Mouse (Mus musculus) kidney, embryonic 15.5 days (tissue): ENCODE measurements around the gene Jmjd8. TPM values are rescaled to one million over a fixed set of nuclear protein-coding genes. Genes with fewer than 3 reads are reported as not detected.
"Not testable (repeated sequence)": the region's sequence is repeated elsewhere in the genome, so short reads cannot be mapped to it uniquely, and the experiment has no call there.

Source experiments
- ATAC-seq: fragments of 200-750 bp; cut with Nextera tagmentation; replicated peaks from 2 replicates; pipeline ENCODE4 v1.8.0; 2017; ENCODE audit warnings: moderate TSS enrichment; ENCODE audit not compliant: low FRiP score
- H3K27ac ChIP-seq: fragments of 300-500 bp; sonication (generic); 2 replicates; pipeline ENCODE4 v1.5.1; 2015; ENCODE audit warnings: mild to moderate bottlenecking, inconsistent platforms
- H3K27me3 ChIP-seq: fragments of 300-500 bp; sonication (generic); 2 replicates; pipeline ENCODE4 v1.6.1; 2015; ENCODE audit warnings: inconsistent platforms
- H3K36me3 ChIP-seq: fragments of 300-500 bp; sonication (generic); 2 replicates; pipeline ENCODE4 v1.6.1; 2015; ENCODE audit warnings: inconsistent platforms
- H3K4me1 ChIP-seq: fragments of 300-500 bp; sonication (generic); 2 replicates; pipeline ENCODE4 v1.6.1; 2015; ENCODE audit warnings: inconsistent platforms
- H3K4me2 ChIP-seq: fragments of 300-500 bp; sonication (generic); 2 replicates; pipeline ENCODE4 v1.6.1; 2015; ENCODE audit warnings: moderate library complexity, mild to moderate bottlenecking, inconsistent platforms
- H3K4me3 ChIP-seq: fragments of 300-500 bp; sonication (generic); replicated peaks from 2 replicates; pipeline ENCODE4 v1.5.1; 2015; ENCODE audit warnings: mild to moderate bottlenecking, inconsistent platforms
- H3K9ac ChIP-seq: fragments of 300-500 bp; sonication (generic); 2 replicates; pipeline ENCODE4 v1.6.1; 2015; ENCODE audit warnings: mild to moderate bottlenecking, inconsistent platforms
- H3K9me3 ChIP-seq: fragments of 300-500 bp; sonication (generic); replicated peaks from 2 replicates; pipeline ENCODE4 v1.6.1; 2016; ENCODE audit warnings: inconsistent platforms
- WGBS: fragments of 180-500 bp; shearing (Covaris S2); methylation state at CpG from one replicate; pipeline ENCODE4 v1.1.7; 2015; ENCODE audit warnings: mixed read lengths; 5-methylcytosine and 5-hydroxymethylcytosine counted together
- polyA plus RNA-seq: library from polyadenylated mRNA; unstranded; fragments of >200 nt; fragmentation: Nextera tagmentation; extraction: Ambion mirVana; gene quantifications from 2 replicates; pipeline ENCODE4 v1.2.1, GENCODE M21; 2015

Gene Jmjd8
- polyA plus RNA-seq, 1 experiment from 2014 or later, result 61.4 TPM

DNA sequence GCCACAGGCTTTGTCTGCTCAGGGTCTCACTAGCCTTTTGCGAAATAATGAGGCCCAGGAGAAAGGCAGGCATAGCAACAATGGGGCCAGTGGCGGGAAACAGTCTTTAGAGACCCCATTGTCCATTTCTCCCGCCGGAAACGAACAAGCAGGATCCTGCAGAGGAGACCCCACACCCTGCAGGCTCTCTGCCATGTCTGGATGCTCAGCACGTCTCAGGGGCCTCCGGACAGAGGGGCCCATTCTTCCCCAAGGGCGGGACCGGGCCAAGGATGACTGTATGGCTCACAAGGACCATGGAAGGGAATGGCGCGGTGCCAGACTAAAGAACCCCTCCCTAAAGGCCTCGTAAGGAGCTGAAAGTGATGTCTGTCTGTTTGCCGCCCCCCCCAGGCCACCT, 34.5 kb upstream of the Jmjd8 start:
- 78% methylated on average over 13 of the region's 13 CpGs for WGBS
- Histone ChIP-seq H3K4me2 (0 out of 2 replicates have a peak overlapping the region, but pooled peaks have one; percentile 1), H3K27ac (0 out of 2 replicates have a peak overlapping the region, but pooled peaks have one; percentile 29), H3K27me3 (0 out of 2 replicates have a peak, but pooled peaks cover 3% of the 10 kb centered on the region), H3K4me1 (peaks cover 63% of the 10 kb centered on the region), H3K9me3 (no peaks in the 10 kb centered on the region), H3K4me3 (no peak overlapping the region), H3K9ac (no peak overlapping the region), H3K36me3 (peaks cover 17% of the 10 kb centered on the region)
- ATAC-seq, result no peak

DNA sequence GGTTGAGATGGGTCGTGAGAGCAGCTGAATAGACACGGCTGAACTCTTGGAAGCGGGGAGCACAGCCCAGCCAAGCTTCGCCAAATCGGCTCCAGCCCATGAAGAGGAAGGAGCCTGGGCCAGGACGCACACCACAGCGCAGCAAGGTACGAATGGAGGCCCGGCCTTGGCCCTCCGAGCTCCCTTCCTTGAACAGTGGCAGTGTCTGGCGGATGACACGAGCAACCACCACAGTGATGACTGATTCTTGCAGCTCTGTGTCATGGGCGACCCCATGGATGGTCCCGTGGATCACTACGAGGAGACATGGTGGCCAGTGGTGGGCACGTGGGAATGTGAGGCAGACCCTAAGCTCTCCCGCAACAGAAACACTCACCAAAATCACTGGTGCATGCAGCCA, 33.7 kb upstream of the Jmjd8 start:
- Histone ChIP-seq H3K4me1 (peaks cover 63% of the 10 kb centered on the region), H3K27ac (peak overlapping the region; percentile 18; the same call in 1 of the 2 replicates), H3K9me3 (no peaks in the 10 kb centered on the region), H3K4me2 (peak overlapping the region; percentile 93), H3K36me3 (peaks cover 9% of the 10 kb centered on the region; the same call in 1 of the 2 replicates), H3K9ac (no peak overlapping the region; the same call in 1 of the 2 replicates), H3K27me3 (0 out of 2 replicates have a peak, but pooled peaks cover 3% of the 10 kb centered on the region), H3K4me3 (peak overlapping the region; percentile 67)
- 80% methylated on average over 17 of the region's 17 CpGs for WGBS
- no peak for ATAC-seq

DNA sequence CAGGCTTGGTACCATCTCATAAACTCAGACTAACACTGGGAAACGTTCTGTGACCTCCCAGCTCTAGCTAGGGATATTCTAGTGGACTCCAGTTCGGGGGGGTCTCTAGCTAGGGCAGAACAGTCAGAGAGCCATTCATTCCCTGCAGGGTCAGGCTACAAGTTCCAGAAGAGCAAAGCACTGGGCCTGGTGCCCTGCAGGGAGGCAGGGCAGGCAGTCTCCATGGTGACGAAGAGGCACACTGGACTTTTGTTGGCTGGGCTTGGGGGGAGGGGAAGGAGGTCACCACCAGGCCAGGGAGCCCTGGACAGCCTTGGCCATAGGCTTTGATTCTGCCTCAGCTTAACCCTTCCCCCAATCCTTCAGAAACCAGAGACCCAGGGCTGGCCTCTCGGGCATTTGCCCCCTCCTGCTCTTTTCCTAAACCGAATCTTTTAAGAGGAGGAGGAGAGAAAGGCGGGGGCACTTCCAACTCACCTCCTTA, 33.0 kb upstream of the Jmjd8 start, which contains the start of gene AC134908.4:
AC134908.4 (minus strand) TSS at position 51 of the 484 bp plus-strand sequence.
- H3K4me1 ChIP-seq, result peaks cover 60% of the 10 kb centered on the region
- H3K9me3 ChIP-seq, result no peaks in the 10 kb centered on the region
- 11% methylated on average over 6 of the region's 6 CpGs for WGBS
- peak; percentile 34 for ATAC-seq
- peak within 1 kb of the TSS; percentile 56 for H3K27ac ChIP-seq
- peak within 1 kb of the TSS; percentile 65 for H3K9ac ChIP-seq
- H3K4me2 ChIP-seq, result peak within 1 kb of the TSS; percentile 93
- 0 out of 2 replicates have a peak, but pooled peaks cover 3% of the 10 kb centered on the region for H3K27me3 ChIP-seq
- peak within 1 kb of the TSS; percentile 67 for H3K4me3 ChIP-seq
- H3K36me3 ChIP-seq, result 0 out of 2 replicates have a peak, but pooled peaks cover 5% of the 10 kb centered on the region

DNA sequence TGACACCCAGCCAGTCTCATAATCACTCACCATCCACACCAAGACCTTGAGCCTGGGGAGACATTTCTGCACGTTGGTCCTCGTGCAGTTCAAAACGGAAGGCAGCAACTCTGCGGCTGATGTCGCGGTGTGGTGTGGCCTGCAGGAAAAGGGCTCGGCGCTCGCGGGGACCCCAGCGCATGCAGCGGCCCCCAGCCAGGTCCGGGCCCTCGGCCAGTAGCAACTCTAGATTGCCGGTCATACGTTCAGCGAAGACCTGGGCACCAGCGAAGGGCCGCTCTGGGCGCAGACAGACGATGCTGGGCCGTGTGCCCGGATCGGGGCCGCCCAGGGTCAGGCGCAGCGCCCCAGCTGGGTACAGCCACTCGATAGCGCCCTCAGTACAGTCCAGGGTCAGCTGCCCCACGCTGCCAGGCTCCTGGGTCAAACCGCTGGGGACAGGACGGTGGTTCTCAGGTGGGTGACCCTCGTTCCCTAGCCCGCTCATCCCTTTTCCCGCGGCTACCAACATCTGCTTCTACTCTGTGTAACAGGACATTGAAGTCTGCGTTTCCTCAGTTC, 32.4 kb upstream of the Jmjd8 start:
- Histone ChIP-seq H3K27me3 (peaks cover 4% of the 10 kb centered on the region), H3K4me1 (peaks cover 53% of the 10 kb centered on the region), H3K4me3 (peak overlapping the region; percentile 67), H3K9me3 (no peaks in the 10 kb centered on the region), H3K27ac (peak overlapping the region; percentile 56), H3K36me3 (0 out of 2 replicates have a peak, but pooled peaks cover 3% of the 10 kb centered on the region), H3K9ac (peak overlapping the region; percentile 65), H3K4me2 (peak overlapping the region; percentile 93)
- 0 out of 2 replicates have a peak, but pooled peaks have one; percentile 8 for ATAC-seq
- 1% methylated on average over 37 of the region's 37 CpGs for WGBS

DNA sequence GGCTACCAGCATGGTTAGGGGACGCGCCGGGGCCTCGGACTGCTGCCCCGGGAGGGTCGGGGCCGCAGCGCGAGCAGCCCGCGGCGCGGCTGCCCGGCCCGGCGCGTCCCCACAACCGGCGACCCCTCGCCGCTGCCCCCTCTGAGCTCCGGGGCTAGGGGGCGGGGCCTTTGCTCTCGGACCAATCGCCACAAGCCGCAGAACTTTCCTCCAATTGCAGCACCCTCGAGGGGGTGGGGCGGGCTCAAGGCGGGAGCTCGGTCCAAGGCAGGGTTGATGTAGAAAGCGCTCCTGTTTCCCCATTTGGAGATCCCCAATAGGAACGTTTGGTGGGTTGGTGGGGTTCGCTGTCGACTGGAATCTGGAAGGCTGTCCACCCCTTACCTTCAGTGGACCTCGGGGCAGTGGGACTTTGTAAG, 31.7 kb upstream of the Jmjd8 start, which contains the start of gene Metrn:
Metrn (minus strand) TSS at position 186 of the 419 bp plus-strand sequence.
- Histone ChIP-seq H3K27me3 (peaks cover 9% of the 10 kb centered on the region), H3K9me3 (no peaks in the 10 kb centered on the region), H3K27ac (peak within 1 kb of the TSS; percentile 56), H3K4me1 (peaks cover 49% of the 10 kb centered on the region), H3K4me2 (peak within 1 kb of the TSS; percentile 93), H3K9ac (peak within 1 kb of the TSS; percentile 65), H3K4me3 (peak within 1 kb of the TSS; percentile 67), H3K36me3 (0 out of 2 replicates have a peak, but pooled peaks cover 3% of the 10 kb centered on the region)
- under 1% methylated on average over 35 of the region's 35 CpGs for WGBS
- peak; percentile 80 for ATAC-seq

DNA sequence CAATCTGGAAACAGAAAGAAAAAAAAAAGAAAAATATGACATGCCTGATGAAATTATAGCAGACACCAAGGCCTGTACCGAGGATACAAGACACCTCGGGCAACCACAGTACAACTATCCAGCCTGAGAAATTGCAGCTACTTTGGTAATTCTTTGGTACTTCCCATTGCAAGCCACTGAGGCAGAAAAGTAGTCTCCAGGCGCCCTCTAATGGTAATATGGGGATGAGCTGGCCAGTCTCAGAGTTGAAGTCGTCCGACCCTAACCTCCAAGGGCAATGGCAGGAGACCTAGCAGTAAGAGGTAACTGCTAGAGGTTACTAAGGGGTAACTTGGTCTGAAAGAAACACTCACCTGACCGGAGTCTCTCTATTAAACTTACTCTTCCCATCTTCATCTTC, 27.6 kb upstream of the Jmjd8 start:
- WGBS, result 6% methylated on average over 6 of the region's 6 CpGs
- H3K27me3 ChIP-seq, result peaks cover 38% of the 10 kb centered on the region
- no peaks in the 10 kb centered on the region for H3K9me3 ChIP-seq
- H3K9ac ChIP-seq, result no peak overlapping the region
- no peaks in the 10 kb centered on the region for H3K36me3 ChIP-seq
- no peak; the same call in 1 of the 2 replicates for ATAC-seq
- H3K4me3 ChIP-seq, result no peak overlapping the region
- peaks cover 12% of the 10 kb centered on the region for H3K4me1 ChIP-seq
- H3K27ac ChIP-seq, result no peak overlapping the region
- H3K4me2 ChIP-seq, result no peak overlapping the region

DNA sequence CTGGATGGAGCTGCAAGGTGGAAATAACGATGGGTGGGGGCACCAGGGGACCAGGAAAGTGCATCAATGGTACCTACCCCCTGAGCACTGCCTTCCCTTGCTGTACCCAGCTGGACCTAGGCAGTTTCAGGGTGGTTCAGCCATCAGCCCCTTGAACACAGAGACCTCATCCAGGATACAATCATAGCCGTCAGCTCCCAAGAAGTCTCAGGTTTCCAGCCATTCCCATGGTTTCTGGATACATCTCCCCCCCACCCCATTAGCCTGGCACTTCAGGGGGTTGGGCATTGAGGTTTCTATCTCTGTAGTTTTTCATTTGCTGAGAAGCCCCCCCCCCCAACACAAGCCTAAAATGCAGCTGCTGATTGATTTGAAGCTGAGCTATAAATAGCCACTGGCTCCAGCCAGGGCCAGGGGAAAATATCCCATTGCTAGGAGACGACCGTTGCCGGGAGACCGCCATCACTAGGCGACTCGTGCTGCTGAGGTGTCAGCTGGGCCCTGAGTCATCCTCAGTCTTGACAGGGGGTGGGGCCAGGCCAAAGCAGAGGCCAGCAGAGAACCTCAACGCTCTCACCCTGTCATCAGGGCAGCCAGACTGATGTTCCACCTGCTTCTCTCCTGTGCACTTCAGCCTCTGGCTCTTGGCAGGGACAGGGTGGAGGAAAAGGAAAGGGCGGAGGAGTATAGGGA, 25.7 kb upstream of the Jmjd8 start:
- peaks cover 46% of the 10 kb centered on the region for H3K27me3 ChIP-seq
- whole genome bisulfite sequencing, result 11% methylated on average over 10 of the region's 10 CpGs
- ATAC-seq, result no peak

DNA sequence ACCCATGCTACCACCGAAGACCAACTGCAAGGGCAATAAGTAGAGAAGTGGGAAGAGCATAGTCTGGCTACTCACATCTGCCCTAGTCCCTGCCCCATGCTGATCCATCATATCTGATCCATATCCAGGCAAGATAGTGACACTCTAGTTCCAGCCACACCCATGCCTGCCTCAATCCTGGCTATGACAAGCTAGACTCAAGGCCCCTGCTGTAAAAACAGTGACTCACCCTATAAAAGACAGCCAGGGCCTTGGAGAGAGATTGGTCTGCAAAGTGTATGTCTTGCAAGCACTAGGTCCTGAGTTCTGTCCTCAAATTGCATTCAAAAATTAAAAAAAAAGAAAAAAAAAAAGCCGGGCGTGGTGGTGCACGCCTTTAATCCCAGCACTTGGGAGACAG, 22.2 kb upstream of the Jmjd8 start:
- H3K9me3 ChIP-seq, result no peaks in the 10 kb centered on the region
- no peak for ATAC-seq
- no peak overlapping the region for H3K4me2 ChIP-seq
- peaks cover 18% of the 10 kb centered on the region for H3K4me1 ChIP-seq
- peaks cover 75% of the 10 kb centered on the region for H3K27me3 ChIP-seq
- no peaks in the 10 kb centered on the region for H3K36me3 ChIP-seq
- H3K9ac ChIP-seq, result no peak overlapping the region
- H3K27ac ChIP-seq, result no peak overlapping the region
- 67% methylated on average over 4 of the region's 4 CpGs for WGBS
- no peak overlapping the region for H3K4me3 ChIP-seq

More for the DNA sequence above, 25.7 kb upstream of the Jmjd8 start:
- Histone ChIP-seq H3K4me3 (no peak overlapping the region), H3K9ac (no peak overlapping the region), H3K4me1 (0 out of 2 replicates have a peak, but pooled peaks cover under 1% of the 10 kb centered on the region), H3K4me2 (no peak overlapping the region), H3K9me3 (no peaks in the 10 kb centered on the region), H3K36me3 (no peaks in the 10 kb centered on the region), H3K27ac (no peak overlapping the region)

DNA sequence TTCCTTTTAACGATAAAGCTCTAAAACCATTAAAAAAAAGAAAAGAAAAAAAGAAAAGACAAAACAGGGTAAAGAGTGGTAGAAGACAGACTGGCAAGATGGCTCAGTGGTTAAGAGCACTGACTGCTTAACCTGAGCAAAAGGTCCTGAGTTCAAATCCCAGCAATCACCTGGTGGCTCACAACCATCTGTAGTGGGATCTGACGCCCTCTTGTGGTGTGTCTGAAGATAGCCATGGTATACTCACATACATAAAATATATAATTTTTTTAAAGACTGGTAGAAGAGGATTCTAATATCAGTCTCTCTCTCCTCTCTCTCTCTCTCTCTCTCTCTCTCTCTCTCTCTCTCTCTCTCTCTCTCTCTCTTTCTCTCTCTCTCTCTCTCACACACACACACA, 21.2 kb upstream of the Jmjd8 start:
- not testable (repeated sequence) for H3K27ac ChIP-seq, ATAC-seq, H3K9me3 ChIP-seq, H3K4me3 ChIP-seq, H3K4me2 ChIP-seq, H3K9ac ChIP-seq, H3K36me3 ChIP-seq
- 37% methylated on average over 2 of the region's 2 CpGs for WGBS
- peaks cover 76% of the 10 kb centered on the region for H3K27me3 ChIP-seq
- H3K4me1 ChIP-seq, result peaks cover 18% of the 10 kb centered on the region

DNA sequence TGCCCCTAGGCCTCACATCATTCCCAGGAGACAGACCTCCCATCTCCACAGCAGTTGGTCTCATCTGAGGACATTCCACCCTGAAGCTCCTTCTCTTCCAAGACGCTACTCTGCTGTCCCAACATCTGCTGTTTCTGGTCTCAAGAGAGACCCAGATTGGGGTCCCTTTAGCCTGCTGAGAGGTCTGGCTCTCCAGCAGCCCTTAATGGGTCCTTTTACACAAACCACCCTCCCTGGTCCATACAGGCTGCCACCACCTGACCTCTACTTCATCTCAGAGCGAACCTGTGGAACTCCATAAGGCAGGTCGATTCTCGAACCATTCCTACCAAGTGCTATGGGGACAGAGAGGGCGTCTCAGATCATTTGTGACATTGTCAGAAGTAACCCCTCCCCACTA, 20.6 kb upstream of the Jmjd8 start:
- Histone ChIP-seq H3K4me3 (peak overlapping the region; percentile 73), H3K4me2 (peak overlapping the region; percentile 99), H3K27me3 (peaks cover 76% of the 10 kb centered on the region), H3K27ac (no peak overlapping the region), H3K9ac (no peak overlapping the region), H3K9me3 (no peaks in the 10 kb centered on the region), H3K36me3 (no peaks in the 10 kb centered on the region), H3K4me1 (peaks cover 20% of the 10 kb centered on the region)
- no peak for ATAC-seq
- 45% methylated on average over 5 of the region's 5 CpGs for WGBS

DNA sequence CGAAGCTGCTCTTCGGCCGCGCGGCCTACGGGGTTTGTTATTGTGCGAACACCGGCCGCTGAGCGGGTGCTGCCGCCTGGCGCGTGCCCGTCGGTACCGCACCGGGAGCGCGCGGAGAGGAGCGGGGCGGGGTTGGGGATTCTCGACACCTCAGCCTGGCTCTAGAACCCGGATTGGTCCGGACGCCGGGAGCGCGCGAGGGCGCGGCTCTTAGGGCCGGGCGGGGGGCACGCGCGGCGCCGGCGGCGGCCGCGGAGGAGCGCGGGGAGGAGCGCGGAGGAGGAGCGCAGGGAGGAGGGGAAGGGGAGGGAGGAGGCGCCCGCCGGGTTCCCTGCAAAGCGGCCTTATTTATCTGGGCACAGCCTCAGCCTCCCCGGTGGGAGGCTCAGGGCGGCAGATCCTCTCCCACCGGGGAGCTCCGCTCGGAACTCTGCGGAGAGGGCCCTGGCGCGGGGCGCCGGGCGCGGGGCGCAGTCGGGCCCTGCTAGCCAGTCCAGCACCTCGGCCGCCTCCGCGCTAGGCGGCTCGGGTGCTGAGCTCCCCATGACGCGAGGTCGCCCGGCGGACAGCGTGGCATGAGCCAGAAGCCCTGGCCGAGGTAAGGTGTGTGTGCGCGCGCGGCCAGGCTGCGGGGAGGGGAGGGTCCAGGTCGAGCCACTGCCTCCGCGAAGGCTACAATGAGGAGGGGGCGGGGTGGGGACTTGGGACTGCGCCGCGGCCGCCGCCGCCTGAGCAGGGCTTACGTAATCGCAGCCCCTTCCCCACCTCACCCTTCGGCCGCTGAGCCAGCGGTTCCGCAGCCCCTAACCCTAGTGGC, 19.7 kb upstream of the Jmjd8 start, which contains the start of gene Fbxl16:
Fbxl16 (plus strand) TSS at position 297 of the 817 bp plus-strand sequence.
- Histone ChIP-seq H3K4me2 (peak within 1 kb of the TSS; percentile 99), H3K4me3 (peak within 1 kb of the TSS; percentile 73), H3K9me3 (no peaks in the 10 kb centered on the region), H3K9ac (peak within 1 kb of the TSS; percentile 48), H3K4me1 (peaks cover 24% of the 10 kb centered on the region), H3K27me3 (peaks cover 72% of the 10 kb centered on the region), H3K36me3 (no peaks in the 10 kb centered on the region), H3K27ac (no peak within 1 kb of the TSS)
- peak; percentile 69 for ATAC-seq
- under 1% methylated on average over 95 of the region's 100 CpGs for WGBS
